Mouse (Mus musculus): Measurements from ENCODE around the gene Plek.

GRCm38 (mm10) chr11:16973086-16973485, 79.1 kb downstream of the Plek start:
- TF ChIP-seq TAL1 (IDR thresholded peaks at IDR 0.05; ENCODE audit: low read length): no peak
- TF ChIP-seq GATA1 (IDR thresholded peaks at IDR 0.05; ENCODE audit: low read length): no peak
